12 mouse cellular contexts compared by ENCODE assay signal in genomic region chr3:122152431-122152830, GRCm38 (mm10).
DNase-seq lines count a peak whose midpoint lies in the region; ATAC-seq and TF ChIP-seq lines count a peak whose summit lies in the region.
"Had no signal": no experiment of that assay in that cellular context is flagged by ENCODE, and none has a peak within 500 bp of the region (broad histone marks: within the 10 kb centered on the region; RNA-seq: fewer than 3 reads in every experiment).

No protein-coding gene starts in this region.

- H3K4me1 ChIP-seq in heart, postnatal 0 days (ENCODE audit: control insufficient read depth, insufficient read depth), result peaks cover 19% of the 10 kb centered on the region; the same call in 1 of the 2 replicates
- peaks cover 6% of the 10 kb centered on the region; the same call in 1 of the 2 replicates for H3K4me1 ChIP-seq in lung, embryonic 14.5 days (ENCODE audit: insufficient read depth)
- H3K4me1 ChIP-seq in lung, adult 2 months (ENCODE audit: control insufficient read depth, insufficient read depth, low read length), result no peaks in the 10 kb centered on the region; the same call in 1 of the 2 replicates
- peaks cover 6% of the 10 kb centered on the region for H3K4me1 ChIP-seq in brown adipose tissue, adult 24 weeks (ENCODE audit: control insufficient read depth, insufficient read depth, insufficient read length, low read length)
- H3K4me1 ChIP-seq: limb, embryonic 12.5 days had no signal

- no peak for TF ChIP-seq CTCF in heart, postnatal 0 days (IDR thresholded peaks at IDR 0.05; ENCODE audit: low read depth)
- no peak for TF ChIP-seq CTCF in lung, embryonic 14.5 days (IDR thresholded peaks at IDR 0.05; ENCODE audit: low read depth)
- no peak for TF ChIP-seq CTCF in lung, adult 2 months (IDR thresholded peaks at IDR 0.05; ENCODE audit: insufficient read depth, low read length)

- H3K27ac ChIP-seq in heart, postnatal 0 days (ENCODE audit: low read depth), result 0 out of 2 replicates have a peak overlapping the region, but pooled peaks have one; percentile 18
- no peak overlapping the region for H3K27ac ChIP-seq in lung, embryonic 14.5 days (ENCODE audit: low read depth)
- H3K27ac ChIP-seq in brown adipose tissue, adult 24 weeks (replicated peaks; ENCODE audit: low read depth, low read length), result peak overlapping the region; percentile 63
- H3K27ac ChIP-seq: heart, embryonic 10.5 days; limb, embryonic 12.5 days; macrophage had no signal

- H3K27me3 ChIP-seq in heart, postnatal 0 days (ENCODE audit: control insufficient read depth, insufficient read depth, low read length), result no peaks in the 10 kb centered on the region
- H3K27me3 ChIP-seq in lung, embryonic 14.5 days (ENCODE audit: insufficient read depth, low read length), result no peaks in the 10 kb centered on the region
- H3K27me3 ChIP-seq: limb, embryonic 12.5 days had no signal

- 36% methylated on average over 4 of the region's 4 CpGs for WGBS in heart, postnatal 0 days
- 28% methylated on average over 4 of the region's 4 CpGs for WGBS in lung, embryonic 14.5 days
- 28% methylated on average over 4 of the region's 4 CpGs for whole genome bisulfite sequencing in lung, adult 2 months

- no peak for TF ChIP-seq POLR2A in lung, adult 2 months (IDR thresholded peaks at IDR 0.05; ENCODE audit: borderline replicate concordance, extremely low read depth, low read depth, low read length)

- TF ChIP-seq EP300 in heart, postnatal 0 days (IDR thresholded peaks at IDR 0.05; ENCODE audit: low read depth), result no peak

- H3K4me2 ChIP-seq in heart, postnatal 0 days (ENCODE audit: low read depth, low read length), result no peak overlapping the region
- no peak overlapping the region for H3K4me2 ChIP-seq in lung, embryonic 14.5 days
- H3K4me2 ChIP-seq: limb, embryonic 12.5 days had no signal

- no peak overlapping the region for H3K9ac ChIP-seq in heart, postnatal 0 days (replicated peaks; ENCODE audit: low read depth, low read length)
- no peak overlapping the region for H3K9ac ChIP-seq in lung, embryonic 14.5 days
- H3K9ac ChIP-seq: limb, embryonic 12.5 days had no signal

- H3K9me3 ChIP-seq in heart, postnatal 0 days (replicated peaks; ENCODE audit: control insufficient read depth, low read length), result no peaks in the 10 kb centered on the region
- H3K9me3 ChIP-seq in lung, embryonic 14.5 days (ENCODE audit: low read depth, low read length), result no peaks in the 10 kb centered on the region
- H3K9me3 ChIP-seq: heart, embryonic 10.5 days; limb, embryonic 12.5 days had no signal

- no peak for ATAC-seq in heart, postnatal 0 days (ENCODE audit: insufficient read depth, low read depth)
- ATAC-seq in lung, embryonic 14.5 days (ENCODE audit: insufficient read depth), result peak; percentile 54; the same call in 1 of the 2 replicates
- ATAC-seq: inflammation-experienced regulatory T-cells, adult 6 months had no signal

- H3K36me3 ChIP-seq in heart, postnatal 0 days (replicated peaks; ENCODE audit: control insufficient read depth, insufficient read depth, low read length), result no peaks in the 10 kb centered on the region
- no peaks in the 10 kb centered on the region for H3K36me3 ChIP-seq in lung, embryonic 14.5 days (ENCODE audit: insufficient read depth)
- H3K36me3 ChIP-seq: limb, embryonic 12.5 days had no signal

- no peak overlapping the region for H3K4me3 ChIP-seq in heart, postnatal 0 days (ENCODE audit: low read depth, low read length)
- no peak overlapping the region for H3K4me3 ChIP-seq in lung, embryonic 14.5 days (ENCODE audit: low read depth, low read length)
- H3K4me3 ChIP-seq in lung, adult 2 months (replicated peaks; ENCODE audit: extremely low read depth, low read depth, low read length), result no peak overlapping the region
- H3K4me3 ChIP-seq in brown adipose tissue, adult 24 weeks (ENCODE audit: insufficient read depth, low read depth, low read length), result no peak overlapping the region
- H3K4me3 ChIP-seq: heart, embryonic 10.5 days; limb, embryonic 12.5 days had no signal

- DNase-seq in heart, postnatal 0 days (ENCODE audit: low spot score), result peak; percentile 62
- no peak for DNase-seq in heart, adult 11 months
- DNase-seq in lung, embryonic 14.5 days, result peak; percentile 64
- DNase-seq in lung, adult 2 months, result no peak
- DNase-seq in lung, postnatal 14 days, result peak; percentile 36
- no peak for DNase-seq in kidney, postnatal 10 days
- DNase-seq: kidney, postnatal 14 days had no signal

Comparison
In these comparisons a context has a peak if more than half of its experiments do, and no peak if none do; other contexts are left out.
1. DNase-seq: peak in heart, postnatal 0 days (single experiment), lung, embryonic 14.5 days (single experiment) and lung, postnatal 14 days (single experiment); none in heart, adult 11 months (single experiment), lung, adult 2 months (single experiment) and kidney, postnatal 10 days (single experiment).